Mouse (Mus musculus) neural tube, embryonic 11.5 days (tissue): ENCODE data around the gene Dnase2b. TPM values are rescaled to one million over a fixed set of nuclear protein-coding genes. Genes with fewer than 3 reads are reported as not detected.

Experiments used
- ATAC-seq: fragments of 200-750 bp; cut with Nextera tagmentation; 2 replicates; pipeline ENCODE4 v1.8.0; 2017; ENCODE audit warnings: moderate number of reproducible peaks, mild to moderate bottlenecking, moderate TSS enrichment, moderate library complexity; ENCODE audit not compliant: insufficient read depth, low FRiP score, low TSS enrichment
- DNase-seq: peaks from one replicate; pipeline ENCODE4 v3.0.0-alpha.2; 2015; ENCODE audit warnings: low spot score
- H3K27ac ChIP-seq: fragments of 300-500 bp; sonication (generic); 2 replicates; pipeline ENCODE4 v1.5.1; 2014; ENCODE audit warnings: low read depth, mild to moderate bottlenecking, low read length
- H3K27me3 ChIP-seq: fragments of 300-500 bp; sonication (generic); 2 replicates; pipeline ENCODE4 v1.6.1; 2014; ENCODE audit warnings: mild to moderate bottlenecking, low read length, mixed read lengths; ENCODE audit not compliant: control insufficient read depth, insufficient read depth
- H3K36me3 ChIP-seq: fragments of 300-500 bp; sonication (generic); 2 replicates; pipeline ENCODE4 v1.6.1; 2014; ENCODE audit warnings: mild to moderate bottlenecking, low read length, moderate library complexity, mixed read lengths; ENCODE audit not compliant: control insufficient read depth, insufficient read depth
- H3K4me1 ChIP-seq: fragments of 300-500 bp; sonication (generic); 2 replicates; pipeline ENCODE4 v1.6.1; 2014; ENCODE audit warnings: low read length, mixed read lengths; ENCODE audit not compliant: control insufficient read depth, insufficient read depth
- H3K4me2 ChIP-seq: fragments of 300-500 bp; sonication (generic); 2 replicates; pipeline ENCODE4 v1.6.1; 2014; ENCODE audit warnings: low read depth, mild to moderate bottlenecking, moderate library complexity
- H3K4me3 ChIP-seq: fragments of 300-500 bp; sonication (generic); 2 replicates; pipeline ENCODE4 v1.5.1; 2014; ENCODE audit warnings: low read depth, low read length
- H3K9ac ChIP-seq: fragments of 300-500 bp; sonication (generic); 2 replicates; pipeline ENCODE4 v1.6.1; 2014; ENCODE audit warnings: mild to moderate bottlenecking, low read length
- H3K9me3 ChIP-seq: fragments of 300-500 bp; sonication (generic); 2 replicates; pipeline ENCODE4 v1.6.1; 2016; ENCODE audit warnings: low read length; ENCODE audit not compliant: control insufficient read depth
- WGBS: fragments of 180-500 bp; shearing (Covaris S2); extraction: QIAGEN DNeasy Blood & Tissue Kit; methylation state at CpG from one replicate; pipeline ENCODE4 v1.1.7; 2014; 5-methylcytosine and 5-hydroxymethylcytosine counted together
- polyA plus RNA-seq: library from polyadenylated mRNA; unstranded; fragments of >200 nt; fragmentation: Nextera tagmentation; extraction: Ambion mirVana; gene quantifications from 2 replicates; pipeline ENCODE4 v1.2.1, GENCODE M21; 2014

The Dnase2b gene
- polyA plus RNA-seq, 1 experiment from 2014 or later, result not detected

DNA sequence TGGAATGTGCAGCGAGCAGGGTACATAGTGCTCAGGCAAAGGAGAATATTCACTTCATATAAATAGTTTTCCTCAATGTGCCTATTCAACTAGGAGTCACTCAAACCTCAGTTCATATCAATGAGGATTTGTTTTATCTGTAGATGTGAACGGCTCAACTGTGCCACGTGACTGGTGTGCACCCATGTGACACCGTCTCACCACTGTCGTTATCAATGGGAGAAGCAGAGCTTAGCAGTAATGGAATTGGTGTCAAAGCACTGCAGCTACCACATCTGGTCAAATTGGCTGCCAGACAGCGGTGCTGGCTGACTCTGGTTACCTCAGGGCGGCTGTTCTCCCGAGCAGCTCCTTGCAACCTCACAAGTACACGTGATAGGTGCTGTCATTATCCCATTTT is 10.7 kb downstream of the Dnase2b start:
- Histone ChIP-seq H3K4me1 (no peaks in the 10 kb centered on the region), H3K27me3 (no peaks in the 10 kb centered on the region), H3K9me3 (no peaks in the 10 kb centered on the region), H3K36me3 (no peaks in the 10 kb centered on the region), H3K9ac (no peak overlapping the region), H3K4me3 (no peak overlapping the region), H3K4me2 (no peak overlapping the region), H3K27ac (no peak overlapping the region)
- WGBS, result 86% methylated on average over 9 of the region's 9 CpGs
- DNase-seq, result no peak
- ATAC-seq, result no peak

DNA sequence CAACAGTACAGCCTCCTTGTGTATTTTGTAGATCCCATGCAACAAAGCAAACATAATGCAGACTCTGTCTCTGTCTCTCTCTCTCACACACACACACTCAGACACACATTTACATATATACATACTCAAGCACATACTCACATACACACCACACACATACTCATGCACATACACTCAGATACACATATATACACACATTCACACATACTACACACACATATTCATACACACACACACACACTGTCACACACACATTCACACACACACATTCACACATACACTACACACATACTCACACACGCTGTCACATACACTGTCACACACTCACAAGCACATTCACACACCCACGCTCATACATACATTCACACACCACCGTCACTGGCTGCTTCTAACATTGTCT is 12.9 kb downstream of the Dnase2b start:
- ATAC-seq, result no peak
- Histone ChIP-seq H3K9ac (no peak overlapping the region), H3K27ac (no peak overlapping the region), H3K4me3 (no peak overlapping the region), H3K4me2 (no peak overlapping the region), H3K27me3 (no peaks in the 10 kb centered on the region), H3K9me3 (no peaks in the 10 kb centered on the region), H3K36me3 (no peaks in the 10 kb centered on the region), H3K4me1 (no peaks in the 10 kb centered on the region)
- WGBS, result 98% methylated on average over 3 of the region's 3 CpGs
- no peak for DNase-seq

DNA sequence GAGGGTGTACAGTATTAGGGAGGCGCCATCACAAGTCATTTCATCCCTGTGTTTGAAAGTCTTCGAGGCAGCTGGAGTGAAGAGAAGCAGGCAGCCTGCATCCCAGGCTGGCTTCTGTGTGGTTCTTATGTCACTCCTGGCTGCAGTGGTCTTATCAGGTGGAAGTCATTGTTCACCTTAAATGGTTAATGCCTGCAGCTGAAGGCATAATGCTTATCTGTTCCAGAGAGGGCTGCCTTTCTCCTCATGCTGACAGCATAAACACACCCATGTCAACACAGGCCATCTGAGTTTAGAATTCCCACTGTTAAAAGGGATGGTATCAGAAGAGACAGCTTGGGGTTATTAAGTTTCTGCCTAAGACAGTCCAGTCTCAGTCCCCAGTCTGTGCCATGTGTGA is 14.2 kb downstream of the Dnase2b start:
- Histone ChIP-seq H3K27ac (no peak overlapping the region), H3K4me2 (no peak overlapping the region), H3K4me3 (no peak overlapping the region), H3K9ac (no peak overlapping the region), H3K9me3 (no peaks in the 10 kb centered on the region), H3K36me3 (no peaks in the 10 kb centered on the region), H3K4me1 (no peaks in the 10 kb centered on the region), H3K27me3 (no peaks in the 10 kb centered on the region)
- WGBS, result 89% methylated on average over 2 of the region's 2 CpGs
- ATAC-seq, result no peak
- no peak for DNase-seq

DNA sequence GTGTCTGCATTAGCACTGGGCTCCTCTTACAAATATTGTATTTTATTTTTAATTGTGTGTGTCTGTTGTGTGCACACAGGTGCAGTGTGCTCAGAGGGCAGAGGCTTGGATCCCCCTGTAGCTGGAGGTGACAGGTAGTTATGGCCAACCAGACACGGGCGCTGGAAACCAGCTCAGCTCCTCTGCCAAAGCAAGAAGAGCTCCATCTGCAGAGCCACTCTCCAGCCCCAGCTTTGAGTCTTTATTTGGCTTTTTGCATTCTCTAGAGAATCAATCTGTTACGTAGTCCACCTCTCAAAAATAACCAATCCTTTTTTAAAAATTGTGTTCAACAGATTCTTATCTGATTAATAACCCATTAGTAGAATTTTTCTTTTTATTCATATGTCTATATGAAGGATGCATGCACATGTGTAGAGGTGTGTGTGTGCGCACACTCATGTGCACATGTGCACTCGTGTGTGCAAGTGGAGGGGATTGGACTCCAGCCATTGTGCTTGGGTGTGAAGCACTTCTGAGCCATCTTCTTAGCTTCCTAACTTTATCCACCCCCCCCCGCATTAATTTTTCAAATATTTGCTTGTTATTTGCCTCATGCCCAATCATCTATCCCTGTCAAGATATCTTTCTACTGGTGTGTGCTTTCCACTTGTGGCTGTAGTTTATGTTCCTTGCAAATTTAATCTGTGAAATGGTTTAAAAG is 16.0 kb downstream of the Dnase2b start:
- H3K36me3 ChIP-seq, result no peaks in the 10 kb centered on the region
- no peak overlapping the region for H3K9ac ChIP-seq
- 90% methylated on average over 6 of the region's 6 CpGs for WGBS
- no peak overlapping the region for H3K27ac ChIP-seq
- H3K27me3 ChIP-seq, result no peaks in the 10 kb centered on the region
- ATAC-seq (no peak), DNase-seq (no peak)
- no peak overlapping the region for H3K4me3 ChIP-seq
- no peak overlapping the region for H3K4me2 ChIP-seq
- no peaks in the 10 kb centered on the region for H3K4me1 ChIP-seq
- H3K9me3 ChIP-seq, result no peaks in the 10 kb centered on the region

DNA sequence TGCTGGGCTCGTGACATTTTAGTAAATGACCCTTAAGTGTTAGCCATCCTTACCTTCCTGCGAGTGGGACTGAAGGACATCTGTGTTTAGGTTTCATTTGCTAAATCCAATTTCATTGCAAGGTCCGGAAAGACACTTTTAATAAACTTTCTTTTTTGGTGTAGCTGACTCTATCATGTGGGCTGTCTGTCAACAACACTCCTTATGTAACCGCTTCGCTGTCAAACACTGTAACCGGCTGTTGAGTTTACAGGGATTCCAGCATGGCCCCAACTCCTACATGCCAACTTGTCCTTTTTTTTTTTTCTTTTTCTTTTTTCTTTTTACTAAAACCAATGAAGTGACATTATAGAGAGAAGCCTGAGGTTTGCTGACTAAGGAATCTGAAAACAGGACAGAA is 17.0 kb downstream of the Dnase2b start:
- Histone ChIP-seq H3K27me3 (no peaks in the 10 kb centered on the region), H3K27ac (no peak overlapping the region), H3K4me2 (no peak overlapping the region), H3K9me3 (no peaks in the 10 kb centered on the region), H3K9ac (no peak overlapping the region), H3K4me3 (no peak overlapping the region), H3K4me1 (no peaks in the 10 kb centered on the region), H3K36me3 (no peaks in the 10 kb centered on the region)
- DNase-seq (no peak), ATAC-seq (no peak)
- WGBS, result 91% methylated on average over 6 of the region's 6 CpGs

DNA sequence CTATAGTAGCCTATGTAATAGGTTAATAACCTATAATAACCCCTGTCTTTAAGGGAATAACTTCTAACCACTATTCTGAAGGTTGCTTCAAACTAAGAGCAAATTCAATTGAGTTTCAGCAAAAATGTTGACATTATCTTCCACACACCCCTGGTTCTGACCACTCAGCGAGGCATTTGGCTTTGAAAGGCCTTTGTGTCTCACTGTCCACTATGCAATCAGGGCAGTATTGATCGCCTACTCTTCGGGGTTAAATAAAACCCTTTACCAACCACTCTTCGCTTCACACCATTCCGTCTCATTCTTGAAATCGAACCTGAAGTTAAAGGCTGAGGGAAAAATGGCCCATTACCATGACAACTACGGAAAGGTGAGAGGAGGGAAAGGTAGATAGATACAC is 18.5 kb downstream of the Dnase2b start:
- Histone ChIP-seq H3K9me3 (no peaks in the 10 kb centered on the region), H3K27ac (no peak overlapping the region), H3K36me3 (no peaks in the 10 kb centered on the region), H3K9ac (no peak overlapping the region), H3K4me2 (no peak overlapping the region), H3K27me3 (no peaks in the 10 kb centered on the region), H3K4me3 (no peak overlapping the region), H3K4me1 (no peaks in the 10 kb centered on the region)
- ATAC-seq (no peak), DNase-seq (no peak)
- WGBS, result 88% methylated on average over 7 of the region's 7 CpGs

DNA sequence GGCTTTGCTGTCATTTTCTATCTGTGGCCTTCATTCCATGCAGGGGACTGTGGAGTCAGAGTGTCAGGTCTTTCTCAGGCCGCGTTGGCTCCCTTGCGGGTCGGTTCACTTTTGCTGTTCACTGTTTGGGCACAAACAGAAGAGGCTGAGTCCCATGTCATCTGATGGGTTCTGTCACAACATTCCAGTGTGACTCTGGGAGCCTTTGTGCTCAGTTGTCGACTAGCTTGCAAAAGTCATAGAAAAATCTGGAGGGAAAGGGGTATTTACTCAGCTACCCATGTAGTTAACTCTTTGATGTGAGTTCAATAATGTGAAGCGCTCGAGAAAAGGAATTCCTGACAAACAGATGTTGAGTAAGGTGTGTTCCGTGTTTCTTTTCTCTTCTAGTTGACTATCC is 19.0 kb downstream of the Dnase2b start:
- WGBS, result 90% methylated on average over 8 of the region's 8 CpGs
- Histone ChIP-seq H3K27me3 (no peaks in the 10 kb centered on the region), H3K9ac (no peak overlapping the region), H3K4me2 (no peak overlapping the region), H3K9me3 (no peaks in the 10 kb centered on the region), H3K4me3 (no peak overlapping the region), H3K36me3 (no peaks in the 10 kb centered on the region), H3K27ac (no peak overlapping the region), H3K4me1 (no peaks in the 10 kb centered on the region)
- no peak for ATAC-seq
- DNase-seq, result no peak

DNA sequence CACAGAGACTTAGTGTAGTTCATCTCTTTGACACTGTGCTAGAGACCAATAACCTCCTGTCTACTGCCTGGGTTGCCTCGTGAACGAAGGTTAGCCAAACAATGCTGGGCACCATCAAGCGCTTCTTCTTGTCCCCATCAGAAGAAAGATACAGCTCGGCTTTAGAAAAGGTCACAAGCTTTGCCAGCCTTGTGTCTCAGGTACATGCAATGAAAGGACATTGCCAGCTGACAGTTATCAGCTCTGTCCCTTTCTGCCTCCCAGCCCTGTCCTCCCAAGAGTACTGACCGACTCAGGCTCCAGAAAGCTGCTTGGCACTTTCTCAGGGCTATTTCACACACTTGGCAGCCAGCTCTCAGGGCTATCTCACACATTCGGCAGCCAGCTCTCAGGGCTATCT is 20.0 kb downstream of the Dnase2b start:
- WGBS, result 89% methylated on average over 6 of the region's 6 CpGs
- ATAC-seq, result no peak

DNA sequence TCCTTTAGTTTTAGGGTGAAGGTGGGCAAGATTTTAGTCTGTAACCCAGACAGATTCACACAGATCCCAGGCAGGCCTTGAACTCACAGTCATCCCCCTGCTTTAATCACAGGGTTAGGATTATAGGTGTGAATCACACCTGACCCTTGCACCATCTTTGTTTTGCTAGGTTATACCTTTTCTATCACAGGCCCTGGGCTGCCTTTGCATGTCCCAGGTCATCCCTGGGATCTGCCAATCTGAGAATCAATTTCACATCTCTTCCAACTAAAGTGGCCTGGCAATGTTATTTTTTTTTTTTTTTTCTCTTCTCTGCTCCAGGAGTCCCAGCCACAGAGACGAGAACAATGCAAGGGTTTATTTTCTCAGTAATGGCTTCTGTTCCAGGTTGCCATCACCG is 23.8 kb downstream of the Dnase2b start:
- no peak overlapping the region for H3K4me3 ChIP-seq
- no peak overlapping the region for H3K9ac ChIP-seq
- 69% methylated on average over 2 of the region's 2 CpGs for WGBS
- no peak for ATAC-seq
- no peaks in the 10 kb centered on the region for H3K27me3 ChIP-seq
- no peak for DNase-seq
- no peaks in the 10 kb centered on the region for H3K4me1 ChIP-seq
- no peak overlapping the region for H3K4me2 ChIP-seq
- no peaks in the 10 kb centered on the region for H3K36me3 ChIP-seq
- H3K9me3 ChIP-seq, result no peaks in the 10 kb centered on the region
- no peak overlapping the region for H3K27ac ChIP-seq

More for the DNA sequence above, 20.0 kb downstream of the Dnase2b start:
- Histone ChIP-seq H3K36me3 (no peaks in the 10 kb centered on the region), H3K9ac (no peak overlapping the region), H3K4me2 (no peak overlapping the region), H3K9me3 (no peaks in the 10 kb centered on the region), H3K4me1 (no peaks in the 10 kb centered on the region), H3K27me3 (no peaks in the 10 kb centered on the region), H3K4me3 (no peak overlapping the region), H3K27ac (no peak overlapping the region)
- DNase-seq, result no peak
